Mouse (Mus musculus) thymus, postnatal 14 days (tissue): ENCODE results near the gene Mroh3.
A peak's percentile ranks its signal among the peaks of the same experiment; 100 is the strongest.

Experiments
- DNase-seq: peaks from one replicate; pipeline ENCODE4 v3.0.0; 2021

The Mroh3 gene

DNA sequence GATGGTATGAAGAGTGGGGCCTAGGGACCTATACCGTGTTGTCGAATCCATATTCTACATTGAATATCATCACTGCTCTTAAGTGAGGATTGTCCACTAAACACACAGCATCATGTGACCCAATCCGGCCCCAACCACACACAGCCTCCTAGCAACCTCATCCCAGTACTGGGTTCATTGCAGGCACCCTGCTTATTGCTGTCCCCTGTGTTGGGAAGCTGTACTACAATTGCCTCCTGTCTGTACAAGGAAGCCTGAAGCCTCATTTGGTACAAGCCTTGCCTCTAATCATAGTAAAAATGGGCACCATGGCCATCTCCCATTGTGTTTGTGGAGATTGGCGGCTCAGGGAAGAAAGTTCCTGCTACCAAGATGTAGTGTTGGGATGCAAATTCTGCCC, 56.3 kb downstream of the Mroh3 start:
- DNase-seq = no peak

DNA sequence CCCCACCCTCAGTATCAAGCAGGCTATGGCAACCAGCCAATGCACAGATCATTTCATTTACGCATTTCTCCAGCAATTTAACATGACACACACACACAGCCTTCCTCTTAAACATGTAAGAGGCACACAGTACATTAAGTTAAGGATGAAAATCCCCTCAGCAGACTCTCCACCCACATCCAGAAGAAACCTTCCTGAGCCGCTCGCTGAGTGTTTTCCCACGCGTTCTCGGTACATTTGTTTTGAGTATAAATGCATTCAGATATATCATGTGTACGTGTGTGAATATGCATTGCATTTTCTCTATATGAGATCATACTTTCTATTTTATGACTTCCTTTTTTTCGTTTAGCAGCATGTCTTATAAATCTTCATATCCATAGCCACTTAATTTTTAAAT, 61.3 kb downstream of the Mroh3 start:
- no peak for DNase-seq

DNA sequence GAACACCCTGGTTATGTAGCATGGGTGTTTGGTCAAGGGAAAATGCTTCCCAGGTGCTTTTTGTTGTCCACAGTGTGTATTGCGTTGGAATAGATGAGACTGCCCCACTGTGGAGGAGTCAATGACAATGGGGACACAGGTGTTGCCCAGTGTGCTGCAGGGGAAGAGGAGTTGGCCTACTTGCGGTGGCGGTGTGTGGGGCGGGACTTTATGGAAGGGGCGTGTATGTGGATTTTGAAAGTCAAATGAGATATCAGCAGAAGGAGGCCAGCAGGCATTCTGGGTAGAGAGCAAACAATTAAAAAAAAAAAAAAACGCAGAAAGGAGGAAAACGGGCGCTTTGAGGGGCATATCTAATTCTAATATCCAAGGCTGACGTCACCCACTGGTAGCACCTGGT, 62.9 kb downstream of the Mroh3 start:
- peak; percentile 44 for DNase-seq

DNA sequence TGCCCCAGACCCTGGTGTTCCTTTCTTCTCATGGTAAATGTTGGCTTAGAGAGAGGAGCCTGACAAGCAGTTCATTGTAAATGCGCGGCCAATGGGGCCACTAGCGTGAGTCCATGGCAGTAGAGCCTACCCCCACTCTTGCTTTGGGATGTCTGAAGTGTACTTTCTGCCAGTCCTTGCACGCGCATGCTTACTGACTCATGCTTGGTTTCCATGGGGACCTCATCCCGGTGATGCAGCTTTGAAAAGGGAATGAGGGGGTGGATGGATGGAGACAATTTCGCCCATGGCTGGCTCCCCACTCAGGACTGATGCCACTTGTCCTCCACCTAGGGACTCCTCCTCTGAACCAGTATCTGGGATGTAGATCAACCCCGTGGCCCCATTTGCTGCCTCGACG, 69.1 kb downstream of the Mroh3 start:
- no peak for DNase-seq

DNA sequence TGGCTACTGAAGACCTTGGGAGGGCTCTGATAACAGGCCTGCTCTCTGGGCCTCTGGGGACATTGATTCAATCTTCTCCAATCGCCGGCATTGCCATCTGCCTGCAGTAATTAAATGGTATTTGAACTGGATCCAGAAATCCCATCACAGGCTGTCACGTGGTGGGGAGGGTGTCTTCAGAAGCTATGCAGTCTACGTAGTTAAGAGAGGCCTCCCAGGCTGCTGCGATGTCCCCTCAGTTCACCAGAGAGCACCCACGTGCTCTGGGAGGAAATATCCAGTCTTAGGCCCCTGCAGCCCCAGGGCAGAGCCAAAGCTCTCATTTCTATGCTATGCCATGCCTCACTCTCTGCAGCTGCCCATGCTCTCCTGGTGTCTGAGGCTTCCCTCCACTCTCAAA, 70.3 kb downstream of the Mroh3 start:
- no peak for DNase-seq

DNA sequence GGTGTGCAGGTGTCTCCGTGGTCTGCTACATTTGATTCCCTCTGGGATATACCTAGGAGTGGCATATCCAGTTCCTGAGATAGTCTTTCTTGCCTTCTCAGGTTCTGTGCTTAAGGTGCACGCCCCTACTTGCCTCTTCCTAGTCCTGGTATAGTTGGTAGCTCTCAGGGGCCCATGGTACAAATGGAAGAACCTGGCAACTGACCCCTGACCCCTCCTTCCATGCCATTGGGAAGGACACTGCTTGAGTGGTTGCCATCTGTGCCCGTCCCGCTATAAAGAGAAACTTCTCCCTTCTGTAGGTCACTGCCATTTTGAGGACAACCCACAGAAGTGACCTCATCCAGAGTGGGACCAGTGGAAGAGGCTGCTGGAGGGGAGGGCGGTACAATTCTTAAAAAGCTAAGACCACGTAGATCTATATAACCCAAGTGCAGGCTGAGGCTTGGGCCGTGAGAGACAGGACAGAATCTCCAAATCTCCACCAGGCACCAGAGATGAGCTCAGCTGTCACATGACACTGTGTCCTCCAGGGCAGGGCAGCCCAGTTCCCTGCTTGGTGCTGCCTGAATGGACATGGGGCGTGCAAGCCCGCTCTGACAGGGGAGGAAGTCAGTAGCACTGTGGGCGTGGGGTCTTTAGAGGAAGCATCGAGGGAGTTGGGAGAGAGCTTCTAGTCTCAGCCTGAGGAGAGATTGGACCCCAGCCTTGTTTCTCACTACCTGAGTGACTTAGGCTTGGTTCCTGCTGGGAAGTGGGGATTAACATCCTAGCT, 71.3 kb downstream of the Mroh3 start:
- peak; percentile 42 for DNase-seq

DNA sequence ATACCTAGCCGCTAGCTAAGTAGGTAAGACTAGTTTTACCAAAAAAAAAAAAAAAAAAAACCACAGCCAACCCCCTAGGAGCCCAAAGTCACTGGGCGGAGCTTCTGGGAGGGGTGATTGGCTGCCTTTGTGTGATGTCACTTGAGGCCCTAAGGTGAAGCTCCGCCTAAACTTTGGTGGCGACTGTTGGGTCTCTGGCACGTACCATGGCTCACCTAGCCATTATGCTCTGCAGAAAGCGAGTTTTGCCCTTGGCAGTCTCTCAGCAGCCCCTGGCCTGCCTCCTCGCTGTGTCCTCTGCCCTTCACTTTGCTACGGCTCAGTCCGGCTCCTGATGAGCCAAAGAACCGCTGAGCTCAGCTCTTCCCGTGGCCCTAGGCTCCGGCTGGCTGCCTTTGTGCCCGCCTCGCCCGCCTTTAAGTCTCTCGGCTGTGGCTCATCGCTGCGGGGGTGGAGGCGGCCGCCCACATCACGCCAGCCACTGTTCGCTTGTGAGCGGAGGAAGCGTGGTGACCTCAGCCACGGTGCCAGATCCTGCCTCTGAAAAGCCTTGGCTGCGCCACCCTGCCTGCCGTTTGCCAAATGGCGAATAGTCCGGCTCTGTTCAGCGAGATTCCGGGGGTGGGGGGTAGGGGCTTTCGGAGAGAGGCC, 72.5 kb downstream of the Mroh3 start:
- DNase-seq = peak; percentile 88

DNA sequence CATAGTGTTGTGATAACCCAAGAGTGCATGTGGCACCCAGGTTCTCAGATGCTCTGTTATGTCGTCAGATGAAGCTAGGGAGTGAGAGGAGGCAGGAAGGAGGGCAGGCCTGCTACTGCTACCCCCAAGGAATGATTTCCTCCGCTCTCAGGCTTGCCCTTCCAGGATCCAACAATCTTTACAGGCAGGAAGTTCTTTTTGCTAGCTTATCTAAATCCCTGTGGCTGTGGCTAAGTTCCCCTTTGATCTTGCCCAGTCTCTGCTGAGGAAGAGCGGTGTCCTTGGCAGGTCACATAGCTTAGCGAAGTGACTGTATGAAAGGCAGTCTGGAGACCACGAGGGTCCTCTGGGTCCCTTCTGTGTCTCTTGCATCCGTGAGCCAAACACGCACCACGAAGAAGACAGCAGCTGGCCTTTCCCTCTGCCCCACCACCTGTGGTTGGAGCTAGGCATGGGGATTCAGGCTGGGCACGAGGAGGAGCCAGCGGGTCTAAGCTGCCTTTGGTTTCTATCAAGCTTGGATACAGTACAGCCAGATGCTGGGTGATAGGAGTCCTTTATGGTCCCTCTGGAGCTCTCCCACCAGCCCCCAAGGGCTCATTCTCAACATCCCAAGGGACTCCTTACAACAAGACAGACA, 74.3 kb downstream of the Mroh3 start:
- DNase-seq = peak; percentile 38

DNA sequence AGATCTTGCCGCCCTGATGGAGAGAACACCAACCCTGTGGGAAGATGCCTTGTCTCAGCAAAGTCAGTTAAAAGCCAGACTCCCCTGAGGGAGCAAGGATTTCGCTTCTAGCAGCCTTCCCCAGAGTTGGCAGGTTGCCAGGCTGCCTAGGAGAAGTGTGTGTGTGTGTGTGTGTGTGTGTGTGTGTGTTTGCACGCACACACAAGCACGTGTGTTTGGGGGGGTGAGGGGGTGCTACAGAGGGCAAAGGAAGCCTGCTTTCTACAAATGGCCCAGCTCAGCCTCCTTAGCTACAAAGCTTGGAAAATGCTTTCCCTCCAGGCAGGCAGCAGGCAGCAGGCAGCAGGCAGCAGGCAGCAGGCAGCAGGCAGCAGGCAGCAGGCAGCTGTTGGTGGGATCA, 75.1 kb downstream of the Mroh3 start:
- peak; percentile 72 for DNase-seq

DNA sequence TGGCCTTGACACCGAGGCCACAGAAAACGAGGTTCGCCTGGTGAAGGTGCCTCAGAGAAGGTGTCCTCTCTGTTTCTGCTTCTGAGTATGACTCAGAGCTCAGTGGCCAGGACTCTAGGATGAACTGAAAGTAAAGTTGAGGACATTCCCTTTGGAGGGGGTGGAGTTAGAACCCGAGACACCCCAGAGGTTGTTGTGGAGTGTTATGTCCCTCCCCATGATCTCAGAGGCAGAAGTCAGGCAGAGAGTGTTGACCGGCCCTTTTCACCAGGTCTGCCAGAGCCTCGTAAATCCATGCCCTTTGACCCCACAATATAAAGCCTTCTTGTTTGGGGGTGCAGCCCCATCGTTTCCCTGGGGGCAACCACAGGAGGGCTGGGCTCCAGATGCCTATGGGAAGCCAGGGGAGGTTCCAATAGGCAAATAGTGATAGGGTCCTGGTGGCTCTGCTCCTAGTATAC, 75.5 kb downstream of the Mroh3 start:
- DNase-seq = no peak

DNA sequence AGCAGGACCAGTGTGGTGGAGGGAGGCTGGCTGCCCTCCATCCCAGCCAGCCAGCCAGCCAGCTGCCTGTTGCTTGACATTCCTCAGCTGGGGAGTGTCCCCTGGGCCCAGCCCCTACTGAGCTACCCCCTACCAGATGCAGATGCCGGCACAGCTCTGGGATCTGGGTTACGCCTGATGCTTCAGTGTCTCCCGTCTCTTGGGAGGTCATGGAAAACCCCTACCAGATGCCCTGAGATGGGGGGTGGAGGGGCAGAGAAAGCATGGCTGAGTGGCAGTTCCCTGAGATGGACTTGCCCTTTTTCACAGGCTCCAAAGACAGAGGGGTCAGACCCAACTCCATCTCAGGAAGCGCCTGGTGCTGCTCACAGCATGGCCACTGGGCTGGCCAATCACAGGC, 76.1 kb downstream of the Mroh3 start:
- no peak for DNase-seq

DNA sequence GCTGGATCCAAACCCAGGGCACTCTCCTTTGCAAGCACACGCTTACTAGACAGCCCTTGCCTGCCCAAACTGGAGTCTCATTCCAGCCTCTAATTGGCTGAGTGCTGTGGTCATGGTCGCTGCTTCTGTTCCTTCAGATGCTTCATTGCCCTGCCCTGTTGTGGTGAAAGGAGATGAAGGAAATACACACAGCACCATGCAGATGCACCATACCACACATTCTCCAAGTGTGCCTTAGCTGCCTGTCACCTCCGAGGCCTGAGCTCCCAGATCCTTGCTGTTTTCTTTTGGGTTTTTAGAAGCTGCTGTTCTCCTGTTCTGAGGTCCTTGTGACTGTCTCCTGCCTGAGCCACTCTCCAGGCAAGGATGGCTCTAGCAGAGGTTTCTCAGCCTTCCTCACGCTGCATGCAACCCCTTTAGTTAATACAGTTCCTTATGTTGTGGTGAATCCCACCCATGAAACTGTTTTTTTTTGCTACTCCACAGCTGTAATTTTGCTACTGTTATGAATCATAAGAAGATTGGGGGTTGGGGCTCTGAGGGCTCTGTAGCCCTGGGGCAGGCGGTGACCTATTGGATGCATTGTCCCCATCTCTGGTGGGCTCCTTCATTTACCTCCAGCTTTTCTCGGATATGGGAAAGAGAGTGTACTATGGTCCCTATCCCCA, 76.7 kb downstream of the Mroh3 start:
- DNase-seq = peak; percentile 46

DNA sequence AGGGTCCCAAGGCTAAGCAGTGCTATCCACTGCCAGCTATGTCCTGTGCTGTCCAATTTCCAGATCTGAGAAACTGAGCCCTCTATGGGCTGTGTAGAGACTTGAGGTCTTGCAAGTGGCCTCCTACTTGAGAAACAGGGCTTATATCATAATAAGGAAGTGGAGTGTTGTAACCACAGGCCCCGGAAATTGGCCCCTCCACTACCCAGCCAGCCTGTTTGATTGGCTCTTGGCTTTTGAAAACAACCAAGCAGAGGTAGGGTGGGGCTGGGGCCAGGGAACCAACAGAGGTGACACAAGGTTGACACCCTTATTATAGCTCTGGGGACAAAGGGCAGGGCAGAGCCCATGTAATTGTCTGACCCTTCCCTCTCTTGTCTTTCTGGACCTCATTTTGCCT, 77.6 kb downstream of the Mroh3 start:
- peak; percentile 90 for DNase-seq

DNA sequence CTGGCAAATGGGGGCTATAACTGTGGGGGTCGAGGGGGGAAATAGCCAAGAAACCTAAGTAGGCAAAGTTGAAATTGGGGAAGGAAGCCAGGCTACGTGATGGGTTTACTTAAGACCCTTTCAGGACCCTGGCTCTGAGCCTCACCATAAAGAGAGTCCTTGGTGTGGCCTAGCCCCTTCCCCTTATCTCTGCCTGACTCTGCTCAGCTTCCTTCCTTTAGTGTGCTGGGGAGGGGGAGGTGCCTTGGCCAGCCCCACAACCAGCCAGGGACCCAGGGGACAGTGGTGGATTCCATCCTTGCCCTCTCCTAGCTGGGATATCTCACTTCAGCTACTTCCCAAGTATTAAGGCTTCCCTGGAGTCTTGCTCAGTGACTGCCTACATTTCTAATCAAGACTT, 78.1 kb downstream of the Mroh3 start:
- DNase-seq = peak; percentile 65

DNA sequence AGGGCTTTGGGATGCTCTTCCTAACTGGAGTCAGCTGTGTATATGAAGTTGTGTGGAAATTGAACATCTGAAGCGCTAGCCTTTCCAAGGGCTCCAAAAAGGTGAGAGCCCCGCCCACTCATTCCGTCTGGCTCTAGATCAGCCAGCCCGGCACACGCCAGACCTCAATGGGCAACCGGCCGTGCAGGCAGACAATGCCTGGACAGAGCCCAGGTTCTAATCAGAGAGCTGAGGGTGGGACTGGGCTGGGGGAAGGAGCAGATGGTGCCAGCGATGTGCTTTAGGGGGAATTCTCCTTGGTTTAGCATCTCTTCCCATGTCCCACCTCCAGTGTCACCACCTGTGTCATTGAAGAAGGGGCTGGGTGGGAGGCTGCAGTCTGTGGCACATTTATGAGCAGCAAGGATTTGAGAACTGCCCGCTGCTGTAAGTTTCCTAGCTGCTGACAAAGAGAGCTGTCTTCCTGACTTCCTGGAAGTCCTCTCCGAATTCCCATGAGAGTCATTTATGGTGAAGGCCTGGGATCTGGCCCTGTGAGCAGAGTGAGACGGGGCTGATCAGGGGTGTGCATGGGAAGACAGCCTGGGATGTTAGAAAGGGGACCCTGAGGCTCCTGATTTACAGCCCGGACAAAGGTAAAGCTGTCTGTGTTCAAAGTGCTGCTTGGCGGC, 78.9 kb downstream of the Mroh3 start:
- DNase-seq = peak; percentile 36

DNA sequence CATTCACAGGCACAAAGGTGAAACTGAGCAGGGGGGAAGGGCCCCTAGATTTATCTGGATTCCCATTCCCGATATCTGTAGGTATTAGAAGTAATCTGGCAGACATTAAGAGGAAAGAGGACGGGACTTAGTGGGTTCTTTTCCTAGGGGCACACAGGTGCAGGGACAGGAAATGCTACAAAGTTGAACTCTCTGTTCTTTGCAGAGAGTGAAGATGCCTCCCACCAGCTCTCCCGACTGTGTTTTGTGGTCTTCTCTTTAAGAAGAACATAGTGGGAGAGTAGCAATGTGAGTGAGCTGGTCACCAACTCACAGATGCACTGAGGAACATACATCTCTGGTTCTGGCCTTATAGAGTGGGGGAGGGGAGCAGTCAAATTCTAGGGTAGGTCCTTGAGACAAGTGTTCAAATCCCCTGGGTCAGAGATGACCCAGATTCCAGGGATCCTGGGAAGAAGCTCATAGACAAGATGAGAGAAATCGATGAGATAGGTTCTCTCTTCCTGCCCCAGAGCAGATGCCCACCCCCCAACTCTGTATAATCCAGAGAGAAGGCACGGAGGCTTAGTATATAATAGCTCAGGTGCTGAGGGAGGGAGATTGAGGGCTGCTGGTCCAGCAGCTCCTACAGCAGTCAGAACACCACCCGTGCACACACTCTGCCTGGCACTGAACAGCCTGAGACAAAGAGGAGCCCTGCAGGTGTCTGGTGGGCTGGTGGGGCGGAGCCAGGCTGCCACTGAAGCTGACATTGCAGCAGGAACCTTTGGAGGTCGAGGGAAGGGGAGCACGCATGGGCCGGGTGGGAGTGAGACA, 80.0 kb downstream of the Mroh3 start:
- DNase-seq = peak; percentile 91
